Mouse (Mus musculus): ENCODE data around the gene Adgrl1. TPM values are rescaled to one million over a fixed set of nuclear protein-coding genes. Genes with fewer than 3 reads are reported as not detected.

Adgrl1 gene
- polyA plus RNA-seq, 1 experiment from 2014 or later: 14.4 TPM

- ATAC-seq (replicated peaks; ENCODE audit: low FRiP score, low read depth): no peak
- H3K4me1 ChIP-seq (replicated peaks; ENCODE audit: insufficient read depth, low read length): peaks cover 12% of the 10 kb centered on the region; the same call in 1 of the 2 replicates
- 60% methylated on average over 5 of the region's 5 CpGs for WGBS
- no peak overlapping the region for H3K27ac ChIP-seq
- H3K27me3 ChIP-seq (ENCODE audit: insufficient read depth, low read length): no peaks in the 10 kb centered on the region
- H3K4me3 ChIP-seq (replicated peaks; ENCODE audit: low read depth, low read length): no peak overlapping the region
- no peaks in the 10 kb centered on the region for H3K9me3 ChIP-seq (replicated peaks; ENCODE audit: low read length)
- H3K4me2 ChIP-seq (ENCODE audit: low read length): no peak overlapping the region
- no peak for TF ChIP-seq CTCF (IDR thresholded peaks at IDR 0.05; ENCODE audit: low read depth)
- peak; percentile 16 for DNase-seq (ENCODE audit: low spot score)
- H3K9ac ChIP-seq (ENCODE audit: low read depth, low read length): no peak overlapping the region
- no peaks in the 10 kb centered on the region for H3K36me3 ChIP-seq (ENCODE audit: insufficient read depth, low read length)
Measured at GRCm38 (mm10) chr8:83911809-83912731, 12.2 kb downstream of the Adgrl1 start.

- no peak for TF ChIP-seq CTCF (IDR thresholded peaks at IDR 0.05; ENCODE audit: low read depth)
- DNase-seq (ENCODE audit: low spot score) (no peak), ATAC-seq (replicated peaks; ENCODE audit: low FRiP score, low read depth) (no peak)
- 83% methylated on average over 3 of the region's 3 CpGs for WGBS
- Histone ChIP-seq H3K36me3 (ENCODE audit: insufficient read depth, low read length) (no peaks in the 10 kb centered on the region), H3K9me3 (replicated peaks; ENCODE audit: low read length) (no peaks in the 10 kb centered on the region), H3K27me3 (ENCODE audit: insufficient read depth, low read length) (no peaks in the 10 kb centered on the region), H3K4me1 (replicated peaks; ENCODE audit: insufficient read depth, low read length) (peaks cover 12% of the 10 kb centered on the region; the same call in 1 of the 2 replicates), H3K4me3 (replicated peaks; ENCODE audit: low read depth, low read length) (no peak overlapping the region), H3K9ac (ENCODE audit: low read depth, low read length) (no peak overlapping the region), H3K4me2 (ENCODE audit: low read length) (no peak overlapping the region), H3K27ac (no peak overlapping the region)
Measured at GRCm38 (mm10) chr8:83914232-83914631, 14.3 kb downstream of the Adgrl1 start.

GRCm38 (mm10) chr8:83914860-83915259, 15.0 kb downstream of the Adgrl1 start:
- ATAC-seq (replicated peaks; ENCODE audit: low FRiP score, low read depth): no peak
- WGBS: 49% methylated on average over 4 of the region's 5 CpGs
- Histone ChIP-seq H3K4me3 (replicated peaks; ENCODE audit: low read depth, low read length) (no peak overlapping the region), H3K9me3 (replicated peaks; ENCODE audit: low read length) (no peaks in the 10 kb centered on the region), H3K27ac (no peak overlapping the region), H3K4me2 (ENCODE audit: low read length) (no peak overlapping the region), H3K9ac (ENCODE audit: low read depth, low read length) (no peak overlapping the region), H3K27me3 (ENCODE audit: insufficient read depth, low read length) (no peaks in the 10 kb centered on the region), H3K4me1 (replicated peaks; ENCODE audit: insufficient read depth, low read length) (peaks cover 12% of the 10 kb centered on the region; the same call in 1 of the 2 replicates), H3K36me3 (ENCODE audit: insufficient read depth, low read length) (0 out of 2 replicates have a peak, but pooled peaks cover 3% of the 10 kb centered on the region)
- no peak for DNase-seq (ENCODE audit: low spot score)
- no peak for TF ChIP-seq CTCF (IDR thresholded peaks at IDR 0.05; ENCODE audit: low read depth)

DNA sequence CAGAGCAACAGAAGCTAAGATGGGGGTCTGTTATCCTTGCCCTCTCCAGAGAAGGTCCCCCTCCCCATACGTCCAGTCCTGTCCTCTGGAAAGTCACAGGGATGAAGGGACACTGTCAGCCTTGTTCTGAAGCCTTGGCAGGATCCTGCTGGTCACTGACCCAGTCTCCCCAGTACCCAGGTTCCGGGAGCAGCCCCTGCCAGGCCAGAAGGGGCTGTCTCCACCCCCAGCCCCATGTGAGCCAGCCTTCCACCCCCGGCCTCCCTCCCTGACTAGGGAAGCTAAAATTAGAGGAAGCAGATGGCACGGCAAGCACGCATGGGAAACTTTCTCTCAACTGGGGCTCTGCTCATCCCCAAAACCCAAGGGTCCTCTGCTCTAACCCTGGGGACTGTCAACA, 16.1 kb downstream of the Adgrl1 start:
- Histone ChIP-seq H3K4me1 (replicated peaks; ENCODE audit: insufficient read depth, low read length) (peaks cover 12% of the 10 kb centered on the region; the same call in 1 of the 2 replicates), H3K4me3 (replicated peaks; ENCODE audit: low read depth, low read length) (no peak overlapping the region), H3K9ac (ENCODE audit: low read depth, low read length) (no peak overlapping the region), H3K4me2 (ENCODE audit: low read length) (no peak overlapping the region), H3K9me3 (replicated peaks; ENCODE audit: low read length) (no peaks in the 10 kb centered on the region), H3K36me3 (ENCODE audit: insufficient read depth, low read length) (0 out of 2 replicates have a peak, but pooled peaks cover 4% of the 10 kb centered on the region), H3K27me3 (ENCODE audit: insufficient read depth, low read length) (no peaks in the 10 kb centered on the region), H3K27ac (no peak overlapping the region)
- no peak for TF ChIP-seq CTCF (IDR thresholded peaks at IDR 0.05; ENCODE audit: low read depth)
- 75% methylated on average over 5 of the region's 5 CpGs for WGBS
- no peak for DNase-seq (ENCODE audit: low spot score)
- no peak for ATAC-seq (replicated peaks; ENCODE audit: low FRiP score, low read depth)

GRCm38 (mm10) chr8:83917566-83917965, 17.7 kb downstream of the Adgrl1 start:
- Histone ChIP-seq H3K27ac (no peak overlapping the region), H3K4me1 (replicated peaks; ENCODE audit: insufficient read depth, low read length) (peaks cover 5% of the 10 kb centered on the region; the same call in 1 of the 2 replicates), H3K4me3 (replicated peaks; ENCODE audit: low read depth, low read length) (no peak overlapping the region), H3K4me2 (ENCODE audit: low read length) (no peak overlapping the region), H3K27me3 (ENCODE audit: insufficient read depth, low read length) (no peaks in the 10 kb centered on the region), H3K9me3 (replicated peaks; ENCODE audit: low read length) (no peaks in the 10 kb centered on the region), H3K9ac (ENCODE audit: low read depth, low read length) (no peak overlapping the region), H3K36me3 (ENCODE audit: insufficient read depth, low read length) (peaks cover 10% of the 10 kb centered on the region; the same call in 1 of the 2 replicates)
- DNase-seq (ENCODE audit: low spot score) (no peak), ATAC-seq (replicated peaks; ENCODE audit: low FRiP score, low read depth) (no peak)
- no peak for TF ChIP-seq CTCF (IDR thresholded peaks at IDR 0.05; ENCODE audit: low read depth)
- 79% methylated on average over 6 of the region's 6 CpGs for WGBS

GRCm38 (mm10) chr8:83921558-83921957, 21.7 kb downstream of the Adgrl1 start:
- H3K9me3 ChIP-seq (replicated peaks; ENCODE audit: low read length): no peaks in the 10 kb centered on the region
- 0 out of 2 replicates have a peak, but pooled peaks cover 3% of the 10 kb centered on the region for H3K4me1 ChIP-seq (replicated peaks; ENCODE audit: insufficient read depth, low read length)
- H3K9ac ChIP-seq (ENCODE audit: low read depth, low read length): no peak overlapping the region
- TF ChIP-seq CTCF (IDR thresholded peaks at IDR 0.05; ENCODE audit: low read depth): peak; percentile 95
- peaks cover 21% of the 10 kb centered on the region for H3K36me3 ChIP-seq (ENCODE audit: insufficient read depth, low read length)
- H3K4me3 ChIP-seq (replicated peaks; ENCODE audit: low read depth, low read length): no peak overlapping the region
- no peaks in the 10 kb centered on the region for H3K27me3 ChIP-seq (ENCODE audit: insufficient read depth, low read length)
- no peak overlapping the region for H3K27ac ChIP-seq
- DNase-seq (ENCODE audit: low spot score): peak; percentile 83
- no peak for ATAC-seq (replicated peaks; ENCODE audit: low FRiP score, low read depth)
- no peak overlapping the region for H3K4me2 ChIP-seq (ENCODE audit: low read length)
- WGBS: 69% methylated on average over 3 of the region's 3 CpGs

All from kidney, postnatal 0 days (tissue).